19 mouse cellular contexts compared by ENCODE assay signal in the genomic region with DNA sequence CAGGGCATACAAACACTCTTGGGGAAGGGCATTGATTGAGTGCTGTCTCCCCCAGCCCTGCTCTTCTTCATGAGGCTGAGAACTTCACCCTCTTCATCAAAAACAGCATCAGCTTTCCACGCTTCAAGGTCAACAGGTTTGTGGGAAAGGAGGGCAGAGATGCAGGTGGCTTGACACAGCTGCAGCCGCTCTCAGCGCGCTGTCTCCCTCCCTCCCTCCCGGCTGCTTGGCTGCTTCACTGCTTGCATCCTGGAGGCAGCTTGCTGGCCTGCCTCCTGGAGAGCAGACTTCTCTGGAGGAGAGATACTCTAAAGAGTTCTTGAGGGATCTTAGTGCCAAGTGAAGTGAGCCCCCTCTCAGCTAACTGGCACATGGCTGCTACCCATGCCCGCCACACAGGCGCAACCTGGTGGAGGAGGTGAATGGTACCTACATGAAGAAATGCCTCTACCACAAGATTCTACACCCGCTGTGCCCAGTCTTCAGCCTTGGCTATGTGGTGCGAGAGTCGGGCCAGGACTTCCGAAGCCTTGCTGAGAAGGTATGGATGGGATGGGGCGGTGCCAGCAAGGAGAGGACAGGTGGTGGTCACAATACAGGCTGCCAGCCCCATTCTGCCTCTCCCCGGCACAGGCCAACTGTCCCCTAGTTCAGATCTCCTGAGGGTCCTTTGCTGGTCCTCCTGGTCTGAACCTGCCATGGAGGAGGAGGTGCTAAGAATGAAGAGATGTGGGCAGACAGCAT. TPM values are rescaled to one million over a fixed set of nuclear protein-coding genes. Genes with fewer than 3 reads are reported as not detected.
DNase-seq lines count a peak whose midpoint lies in the region; ATAC-seq and TF ChIP-seq lines count a peak whose summit lies in the region.
"Had no signal": no experiment of that assay in that cellular context is flagged by ENCODE, and none has a peak within 500 bp of the region (broad histone marks: within the 10 kb centered on the region; RNA-seq: fewer than 3 reads in every experiment).

No protein-coding gene starts in this region.

- no peak for DNase-seq in hindbrain, embryonic 10.5 days (ENCODE audit: low spot score)
- DNase-seq in cerebellum, adult 18-20 months: peak; percentile 78 to 80
- peak; percentile 90 for DNase-seq in cerebellum, adult 9-11 months
- DNase-seq in thymus, adult 2 months: peak; percentile 65
- DNase-seq in urinary bladder, postnatal 25 days (ENCODE audit: low spot score): no peak
- no peak for DNase-seq in adipocyte (ENCODE audit: low spot score)
- DNase-seq: adrenal gland, postnatal 10 days; gastrocnemius, postnatal 14 days; heart, postnatal 36 days; liver; lung, adult 18-20 months; lung, postnatal 4 days had no signal

- no peak for TF ChIP-seq CTCF in thymus, adult 2 months (IDR thresholded peaks at IDR 0.05; ENCODE audit: borderline replicate concordance, control insufficient read depth, extremely low read depth, insufficient read depth, low read length, poor library complexity)

- peak overlapping the region; percentile 13; the same call in 1 of the 2 replicates for H3K9ac ChIP-seq in hindbrain, embryonic 15.5 days
- H3K9ac ChIP-seq: midbrain, embryonic 13.5 days; neural tube, embryonic 13.5 days had no signal

- no peak overlapping the region for H3K27ac ChIP-seq in hindbrain, embryonic 15.5 days (replicated peaks)
- no peak overlapping the region for H3K27ac ChIP-seq in hindbrain, embryonic 10.5 days
- peak overlapping the region; percentile 95 for H3K27ac ChIP-seq in thymus, adult 2 months (ENCODE audit: control insufficient read depth, insufficient read depth, low read length)
- H3K27ac ChIP-seq: heart, embryonic 10.5 days; kidney, postnatal 0 days; midbrain, embryonic 13.5 days; neural tube, embryonic 13.5 days had no signal

- H3K4me3 ChIP-seq in hindbrain, embryonic 15.5 days: no peak overlapping the region
- no peak overlapping the region for H3K4me3 ChIP-seq in hindbrain, embryonic 10.5 days
- H3K4me3 ChIP-seq in thymus, adult 2 months (ENCODE audit: control insufficient read depth, insufficient read depth, low read length): peak overlapping the region; percentile 38
- H3K4me3 ChIP-seq: heart, embryonic 10.5 days; midbrain, embryonic 13.5 days; neural tube, embryonic 13.5 days had no signal

- TF ChIP-seq POLR2A in thymus, adult 2 months (IDR thresholded peaks at IDR 0.05; ENCODE audit: control insufficient read depth, extremely low read depth, insufficient read depth, low read length, poor library complexity): peak; percentile 28

- ATAC-seq in hindbrain, embryonic 15.5 days (ENCODE audit: low FRiP score, low read depth): no peak
- ATAC-seq in CD4-positive, CD25-positive, alpha-beta regulatory T cell, adult 4 months: no peak
- ATAC-seq: forebrain, embryonic 14.5 days; midbrain, embryonic 13.5 days had no signal

- H3K36me3 ChIP-seq in hindbrain, embryonic 15.5 days: no peaks in the 10 kb centered on the region
- H3K36me3 ChIP-seq in hindbrain, embryonic 10.5 days: no peaks in the 10 kb centered on the region
- H3K36me3 ChIP-seq in thymus, adult 2 months (ENCODE audit: control insufficient read depth, insufficient read depth, low read length): no peaks in the 10 kb centered on the region
- H3K36me3 ChIP-seq: heart, embryonic 10.5 days; midbrain, embryonic 13.5 days; neural tube, embryonic 13.5 days had no signal

- peaks cover 2% of the 10 kb centered on the region; the same call in 1 of the 2 replicates for H3K4me1 ChIP-seq in hindbrain, embryonic 15.5 days (replicated peaks)
- H3K4me1 ChIP-seq in hindbrain, embryonic 10.5 days (replicated peaks): peaks cover 10% of the 10 kb centered on the region
- peaks cover 61% of the 10 kb centered on the region for H3K4me1 ChIP-seq in thymus, adult 2 months (replicated peaks; ENCODE audit: control insufficient read depth, insufficient read depth, low read length)
- H3K4me1 ChIP-seq: midbrain, embryonic 13.5 days had no signal

- 0 out of 2 replicates have a peak, but pooled peaks cover 2% of the 10 kb centered on the region for H3K27me3 ChIP-seq in hindbrain, embryonic 15.5 days
- peaks cover 30% of the 10 kb centered on the region for H3K27me3 ChIP-seq in hindbrain, embryonic 10.5 days (ENCODE audit: insufficient read depth, poor library complexity, severe bottlenecking)
- H3K27me3 ChIP-seq in thymus, adult 2 months (ENCODE audit: control insufficient read depth, insufficient read depth, low read length): no peaks in the 10 kb centered on the region

- WGBS in hindbrain, embryonic 15.5 days: 61% methylated on average over 13 of the region's 13 CpGs
- WGBS in hindbrain, embryonic 10.5 days: 55% methylated on average over 13 of the region's 13 CpGs
- WGBS in thymus, adult 2 months: 49% methylated on average over 13 of the region's 13 CpGs

- H3K9me3 ChIP-seq in hindbrain, embryonic 15.5 days: no peaks in the 10 kb centered on the region
- H3K9me3 ChIP-seq in hindbrain, embryonic 10.5 days: no peaks in the 10 kb centered on the region
- H3K9me3 ChIP-seq: heart, embryonic 10.5 days; midbrain, embryonic 13.5 days; neural tube, embryonic 13.5 days had no signal

- no peak overlapping the region for H3K4me2 ChIP-seq in hindbrain, embryonic 15.5 days
- H3K4me2 ChIP-seq: midbrain, embryonic 13.5 days; neural tube, embryonic 13.5 days had no signal

RNA-seq across cellular contexts. Expression of gene Camkk1, which starts 9.1 kb away (rescaled TPM):
- polyA plus RNA-seq in hindbrain, embryonic 15.5 days (2015; fragmentation: Nextera tagmentation; extraction: Ambion mirVana): 32.2 and 32.4 TPM in 2 replicates
- 5.8 and 6.6 TPM in 2 replicates for polyA plus RNA-seq in hindbrain, embryonic 10.5 days (2016; fragmentation: Nextera tagmentation; extraction: Ambion mirVana)
- 35.4 and 40.0 TPM in 2 replicates for polyA plus RNA-seq in thymus, adult 2 months (2012; rRNA removed)
- polyA plus RNA-seq in CD4-positive, CD25-positive, alpha-beta regulatory T cell, adult 4 months (2017; shearing (Covaris generic)): 1 to 10 TPM; 2.3 to 5.8 TPM

RNA-seq across cellular contexts. Expression of gene P2rx1, which starts 10.8 kb away (rescaled TPM):
- 0.39 and 0.73 TPM in 2 replicates for polyA plus RNA-seq in hindbrain, embryonic 15.5 days (2015; fragmentation: Nextera tagmentation; extraction: Ambion mirVana)
- polyA plus RNA-seq in hindbrain, embryonic 10.5 days (2016; fragmentation: Nextera tagmentation; extraction: Ambion mirVana): 0.83 and 1.8 TPM in 2 replicates
- polyA plus RNA-seq in thymus, adult 2 months (2012; rRNA removed): 82.6 and 103 TPM in 2 replicates
- under 1 TPM in 1 of 2 experiments, not detected in 1; 0.39 TPM for polyA plus RNA-seq in CD4-positive, CD25-positive, alpha-beta regulatory T cell, adult 4 months (2017; shearing (Covaris generic))

RNA-seq across cellular contexts. Expression of gene Ncbp3, which starts 37.9 kb away (rescaled TPM):
- 10.4 and 10.6 TPM in 2 replicates for polyA plus RNA-seq in hindbrain, embryonic 15.5 days (2015; fragmentation: Nextera tagmentation; extraction: Ambion mirVana)
- polyA plus RNA-seq in hindbrain, embryonic 10.5 days (2016; fragmentation: Nextera tagmentation; extraction: Ambion mirVana): 10.5 and 12.4 TPM in 2 replicates
- 6.5 and 7.0 TPM in 2 replicates for polyA plus RNA-seq in thymus, adult 2 months (2012; rRNA removed)
- 10 to 100 TPM; 17.1 to 21.5 TPM for polyA plus RNA-seq in CD4-positive, CD25-positive, alpha-beta regulatory T cell, adult 4 months (2017; shearing (Covaris generic))

RNA-seq across cellular contexts. Expression of gene Atp2a3, which starts 48.7 kb away (rescaled TPM):
- polyA plus RNA-seq in hindbrain, embryonic 15.5 days (2015; fragmentation: Nextera tagmentation; extraction: Ambion mirVana): 1.6 and 2.5 TPM in 2 replicates
- 1.4 and 1.6 TPM in 2 replicates for polyA plus RNA-seq in hindbrain, embryonic 10.5 days (2016; fragmentation: Nextera tagmentation; extraction: Ambion mirVana)
- 478 and 539 TPM in 2 replicates for polyA plus RNA-seq in thymus, adult 2 months (2012; rRNA removed)
- 10 to 100 TPM; 57.5 to 89.4 TPM for polyA plus RNA-seq in CD4-positive, CD25-positive, alpha-beta regulatory T cell, adult 4 months (2017; shearing (Covaris generic))

Comparison
In these comparisons a context has a peak if more than half of its experiments do, and no peak if none do; other contexts are left out.
1. DNase-seq: peak in cerebellum, adult 18-20 months (2 of 2), cerebellum, adult 9-11 months (single experiment) and thymus, adult 2 months (single experiment); none in hindbrain, embryonic 10.5 days (single experiment), urinary bladder, postnatal 25 days (single experiment) and adipocyte (single experiment).
2. RNA of gene P2rx1, which starts 10.8 kb away (polyA plus RNA-seq): 82.6 to 103 TPM in thymus, adult 2 months; 0.83 to 1.8 TPM in hindbrain, embryonic 10.5 days, 0.39 TPM in CD4-positive, CD25-positive, alpha-beta regulatory T cell, adult 4 months and 0.39 to 0.73 TPM in hindbrain, embryonic 15.5 days; every median in the first group is over 10 times any median in the second.